In the genomic region with DNA sequence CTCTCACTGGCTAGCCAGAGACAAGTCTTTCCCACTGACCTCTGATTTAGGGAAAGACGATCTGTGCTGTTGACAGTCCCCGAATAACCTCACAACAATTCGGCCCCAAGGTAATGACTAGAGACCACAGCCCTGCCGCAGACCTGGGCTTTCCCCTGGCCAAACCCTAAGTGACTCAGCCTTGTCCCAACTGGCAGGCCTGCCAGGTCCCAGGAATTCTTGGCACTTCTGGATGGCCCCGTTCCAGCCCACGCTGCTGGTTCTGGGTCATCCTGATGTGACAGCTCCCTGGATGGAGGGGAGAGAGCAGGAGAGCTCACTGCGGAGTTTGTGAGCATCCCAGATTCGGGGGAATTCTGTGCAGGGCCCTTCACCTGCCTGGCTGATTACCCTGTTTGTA, we compare ENCODE assay signal across 13 mouse cellular contexts. TPM values are rescaled to one million over a fixed set of nuclear protein-coding genes. Genes with fewer than 3 reads are reported as not detected.
DNase-seq lines count a peak whose midpoint lies in the region; ATAC-seq lines count a peak whose summit lies in the region.
"Had no signal": no experiment of that assay in that cellular context is flagged by ENCODE, and none has a peak within 500 bp of the region (broad histone marks: within the 10 kb centered on the region; RNA-seq: fewer than 3 reads in every experiment).

No protein-coding gene starts in this region.

- intact Hi-C loops in gastrocnemius, postnatal 14 days (cut with DNase I; ENCODE audit: low total_unique reads): no loop called here

- H3K27ac ChIP-seq in heart, embryonic 10.5 days: no peak overlapping the region
- H3K27ac ChIP-seq in neural tube, embryonic 13.5 days (replicated peaks): peak overlapping the region; percentile 67
- no peak overlapping the region for H3K27ac ChIP-seq in midbrain, embryonic 13.5 days
- no peak overlapping the region for H3K27ac ChIP-seq in midbrain, embryonic 15.5 days
- H3K27ac ChIP-seq: forebrain, embryonic 10.5 days; heart, embryonic 13.5 days; limb, embryonic 15.5 days had no signal

- H3K9me3 ChIP-seq in heart, embryonic 10.5 days: no peaks in the 10 kb centered on the region
- H3K9me3 ChIP-seq in neural tube, embryonic 13.5 days: no peaks in the 10 kb centered on the region
- H3K9me3 ChIP-seq in midbrain, embryonic 13.5 days: no peaks in the 10 kb centered on the region
- no peaks in the 10 kb centered on the region for H3K9me3 ChIP-seq in midbrain, embryonic 15.5 days
- H3K9me3 ChIP-seq: forebrain, embryonic 10.5 days; heart, embryonic 13.5 days; limb, embryonic 15.5 days had no signal

- no peak overlapping the region for H3K4me2 ChIP-seq in neural tube, embryonic 13.5 days
- no peak overlapping the region for H3K4me2 ChIP-seq in midbrain, embryonic 13.5 days (replicated peaks)
- H3K4me2 ChIP-seq in midbrain, embryonic 15.5 days: no peak overlapping the region
- H3K4me2 ChIP-seq: heart, embryonic 13.5 days; limb, embryonic 15.5 days had no signal

- no peak overlapping the region for H3K4me3 ChIP-seq in heart, embryonic 10.5 days
- no peak overlapping the region for H3K4me3 ChIP-seq in neural tube, embryonic 13.5 days
- H3K4me3 ChIP-seq in midbrain, embryonic 13.5 days (replicated peaks): no peak overlapping the region
- H3K4me3 ChIP-seq in midbrain, embryonic 15.5 days: no peak overlapping the region
- H3K4me3 ChIP-seq: forebrain, embryonic 10.5 days; heart, embryonic 13.5 days; limb, embryonic 15.5 days had no signal

- 0 out of 2 replicates have a peak overlapping the region, but pooled peaks have one; percentile 28 for H3K9ac ChIP-seq in neural tube, embryonic 13.5 days
- no peak overlapping the region for H3K9ac ChIP-seq in midbrain, embryonic 13.5 days (replicated peaks)
- no peak overlapping the region for H3K9ac ChIP-seq in midbrain, embryonic 15.5 days
- H3K9ac ChIP-seq: heart, embryonic 13.5 days; limb, embryonic 15.5 days had no signal

- 0 out of 2 replicates have a peak, but pooled peaks cover 5% of the 10 kb centered on the region for H3K4me1 ChIP-seq in heart, embryonic 10.5 days
- H3K4me1 ChIP-seq in neural tube, embryonic 13.5 days (replicated peaks): peaks cover 9% of the 10 kb centered on the region; the same call in 1 of the 2 replicates
- H3K4me1 ChIP-seq in midbrain, embryonic 13.5 days (replicated peaks): no peaks in the 10 kb centered on the region
- no peaks in the 10 kb centered on the region for H3K4me1 ChIP-seq in midbrain, embryonic 15.5 days
- H3K4me1 ChIP-seq: forebrain, embryonic 10.5 days; limb, embryonic 15.5 days had no signal

- 70% methylated on average over 8 of the region's 8 CpGs for WGBS in heart, embryonic 10.5 days
- 60% methylated on average over 8 of the region's 8 CpGs for whole genome bisulfite sequencing in neural tube, embryonic 13.5 days
- 82% methylated on average over 8 of the region's 8 CpGs for WGBS in midbrain, embryonic 13.5 days
- WGBS in midbrain, embryonic 15.5 days: 76% methylated on average over 8 of the region's 8 CpGs

- H3K36me3 ChIP-seq in heart, embryonic 10.5 days: no peaks in the 10 kb centered on the region
- no peaks in the 10 kb centered on the region for H3K36me3 ChIP-seq in neural tube, embryonic 13.5 days
- no peaks in the 10 kb centered on the region for H3K36me3 ChIP-seq in midbrain, embryonic 13.5 days
- no peaks in the 10 kb centered on the region for H3K36me3 ChIP-seq in midbrain, embryonic 15.5 days (replicated peaks)
- H3K36me3 ChIP-seq: forebrain, embryonic 10.5 days; heart, embryonic 13.5 days; limb, embryonic 15.5 days had no signal

- ATAC-seq in neural tube, embryonic 13.5 days (ENCODE audit: low read depth): no peak
- no peak for ATAC-seq in midbrain, embryonic 13.5 days
- ATAC-seq in midbrain, embryonic 15.5 days (replicated peaks): no peak

- no peaks in the 10 kb centered on the region for H3K27me3 ChIP-seq in heart, embryonic 10.5 days (ENCODE audit: insufficient read depth, poor library complexity, severe bottlenecking)
- H3K27me3 ChIP-seq in neural tube, embryonic 13.5 days: no peaks in the 10 kb centered on the region
- H3K27me3 ChIP-seq in midbrain, embryonic 13.5 days: no peaks in the 10 kb centered on the region
- no peaks in the 10 kb centered on the region for H3K27me3 ChIP-seq in midbrain, embryonic 15.5 days (replicated peaks)
- H3K27me3 ChIP-seq: limb, embryonic 15.5 days had no signal

- peak; percentile 94 for DNase-seq in heart, adult 11 months
- DNase-seq in heart, embryonic 10.5 days (ENCODE audit: low spot score): no peak
- no peak for DNase-seq in neural tube, embryonic 10.5 days (ENCODE audit: extremely low spot score, low spot score)
- peak; percentile 48 for DNase-seq in gastrocnemius, postnatal 14 days
- no peak for DNase-seq in embryo, embryonic 10.5 days (ENCODE audit: low spot score)
- DNase-seq: embryo, embryonic 11 days; layer of hippocampus, adult 9-11 months had no signal

RNA-seq across cellular contexts. Expression of gene Mtif3, which starts 29.9 kb away (rescaled TPM):
- polyA plus RNA-seq in heart, embryonic 10.5 days (2016; fragmentation: Nextera tagmentation; extraction: Ambion mirVana): 20.6 and 22.2 TPM in 2 replicates
- 28.9 and 31.7 TPM in 2 replicates for polyA plus RNA-seq in neural tube, embryonic 13.5 days (2015; fragmentation: Nextera tagmentation; extraction: Ambion mirVana)
- 10 to 100 TPM; 21.8 to 24.3 TPM for total RNA-seq in gastrocnemius, postnatal 14 days (2021)
- 25.9 and 30.6 TPM in 2 replicates for polyA plus RNA-seq in midbrain, embryonic 13.5 days (2015; fragmentation: Nextera tagmentation; extraction: Ambion mirVana)
- 28.3 and 28.9 TPM in 2 replicates for polyA plus RNA-seq in midbrain, embryonic 15.5 days (2015; fragmentation: Nextera tagmentation; extraction: Ambion mirVana)

RNA-seq across cellular contexts. Expression of gene Gtf3a, which starts 45.1 kb away (rescaled TPM):
- 102 and 125 TPM in 2 replicates for polyA plus RNA-seq in heart, embryonic 10.5 days (2016; fragmentation: Nextera tagmentation; extraction: Ambion mirVana)
- polyA plus RNA-seq in neural tube, embryonic 13.5 days (2015; fragmentation: Nextera tagmentation; extraction: Ambion mirVana): 104 and 110 TPM in 2 replicates
- 10 to 100 TPM; 22.1 to 25.1 TPM for total RNA-seq in gastrocnemius, postnatal 14 days (2021)
- 98.2 and 99.9 TPM in 2 replicates for polyA plus RNA-seq in midbrain, embryonic 13.5 days (2015; fragmentation: Nextera tagmentation; extraction: Ambion mirVana)
- 110 and 116 TPM in 2 replicates for polyA plus RNA-seq in midbrain, embryonic 15.5 days (2015; fragmentation: Nextera tagmentation; extraction: Ambion mirVana)

Comparison
In these comparisons a context has a peak if more than half of its experiments do, and no peak if none do; other contexts are left out.
1. DNase-seq: peak in heart, adult 11 months (single experiment) and gastrocnemius, postnatal 14 days (single experiment); none in heart, embryonic 10.5 days (single experiment), neural tube, embryonic 10.5 days (single experiment) and embryo, embryonic 10.5 days (single experiment).